Mouse (Mus musculus): ENCODE measurements around the gene Tmtc1. TPM values are rescaled to one million over a fixed set of nuclear protein-coding genes. Genes with fewer than 3 reads are reported as not detected.

The Tmtc1 gene
- total RNA-seq, 2 experiments from 2014 or later, result 117 to 127 TPM

DNA sequence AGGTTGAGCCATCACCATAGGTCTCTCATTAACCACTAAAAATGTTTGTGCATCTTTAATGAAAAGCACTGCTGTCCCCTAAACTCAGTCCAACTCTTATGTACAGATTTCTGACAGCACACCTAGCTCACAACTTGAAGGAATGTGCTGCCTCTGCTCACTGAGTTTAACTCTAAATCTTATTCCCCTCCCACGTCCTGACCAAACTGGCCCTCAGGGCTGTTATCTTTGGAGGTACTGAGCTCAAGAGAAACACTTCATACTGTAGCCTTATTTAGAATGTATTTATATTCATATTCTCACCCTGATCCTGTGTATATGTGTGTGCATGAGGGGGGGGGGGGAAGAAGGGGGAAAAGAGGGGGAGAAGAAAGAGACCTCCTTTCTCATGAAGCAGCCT, 236.7 kb downstream of the Tmtc1 start:
- no peak for DNase-seq
- intact Hi-C loops (cut with DNase I), result no loop called here

DNA sequence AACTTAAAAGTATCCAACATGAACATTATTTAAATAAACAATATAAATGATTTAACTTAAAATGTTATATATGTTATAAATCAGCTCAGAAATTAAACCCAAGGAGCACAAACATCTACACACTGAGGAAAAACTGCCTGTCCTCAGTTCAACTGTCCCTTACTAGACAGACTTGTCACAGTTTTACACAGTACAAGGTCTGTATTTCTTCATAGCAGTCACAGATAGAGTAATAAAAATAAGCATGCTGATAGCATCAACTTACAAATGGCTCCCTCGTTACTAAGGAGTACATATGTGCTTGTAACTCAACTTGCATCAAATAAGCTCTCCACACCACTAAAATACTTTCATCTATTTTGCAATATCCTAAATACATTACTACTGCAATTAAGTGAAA, 239.1 kb downstream of the Tmtc1 start:
- intact Hi-C loops (cut with DNase I), result no loop called here
- DNase-seq, result no peak

GRCm38 (mm10) chr6:148199729-148200128, 244.5 kb downstream of the Tmtc1 start:
- no peak for DNase-seq
- intact Hi-C loops (cut with DNase I), result no loop called here

GRCm38 (mm10) chr6:148199177-148199576, 245.0 kb downstream of the Tmtc1 start:
- intact Hi-C loops (cut with DNase I), result no loop called here
- no peak for DNase-seq

DNA sequence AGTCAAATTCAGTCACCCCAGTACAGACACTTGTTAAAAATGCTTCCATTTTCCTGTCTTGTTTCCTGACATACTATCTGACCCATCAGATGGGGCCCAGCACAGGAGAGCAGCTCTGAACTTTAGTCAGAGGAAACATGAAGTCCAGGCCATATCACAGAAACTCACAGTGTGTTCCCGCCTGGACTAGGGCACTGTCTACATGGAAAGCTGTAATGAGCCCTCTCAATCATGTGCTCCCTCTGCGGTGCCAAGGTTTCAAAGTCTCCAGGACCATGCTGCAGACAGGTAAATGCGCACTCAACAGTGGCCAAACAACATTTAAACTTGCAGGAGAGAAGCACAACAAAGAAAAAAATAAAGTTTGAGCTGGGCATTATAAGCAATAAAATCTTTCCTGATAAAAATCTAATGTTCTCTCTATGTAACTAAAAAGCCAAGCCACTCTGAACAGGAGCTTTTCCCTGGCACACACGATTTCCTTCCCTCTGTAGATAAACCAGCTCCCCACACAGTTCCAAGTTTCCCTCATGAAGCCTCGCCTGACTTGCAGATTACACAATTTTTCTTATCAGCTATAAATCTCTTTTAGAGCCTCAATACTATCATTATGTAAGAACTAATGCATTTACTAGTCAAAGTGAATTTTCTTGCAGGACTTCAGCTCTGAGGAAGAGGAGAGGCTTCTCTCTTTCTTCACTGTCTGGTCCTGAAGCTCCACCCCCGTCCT, 250.1 kb downstream of the Tmtc1 start:
- DNase-seq, result no peak
- intact Hi-C loops (cut with DNase I), result no loop called here

DNA sequence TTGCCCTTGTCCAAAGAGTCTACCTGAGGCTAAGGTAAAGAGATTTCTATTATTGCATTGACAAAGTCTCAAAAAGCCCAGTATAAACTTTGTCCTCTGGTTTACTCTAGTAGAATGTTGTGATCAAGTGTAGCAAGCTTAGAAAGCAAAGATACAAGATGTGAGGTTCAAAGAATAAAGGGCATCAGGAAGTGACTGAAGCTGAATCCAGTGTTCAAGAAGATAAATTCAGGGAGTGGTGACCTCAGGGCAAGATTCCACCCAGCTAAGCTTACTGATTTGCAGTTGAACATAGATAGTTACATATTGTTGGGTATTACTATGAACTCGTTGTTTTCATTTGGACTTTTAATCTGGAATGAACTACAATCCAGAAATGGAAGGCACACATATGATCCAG, 258.5 kb downstream of the Tmtc1 start:
- intact Hi-C loops (cut with DNase I), result no loop called here
- no peak for DNase-seq

Other genes with a start within 250 kb of the Tmtc1 start
- gene Ergic2, start 232.0 kb downstream of the Tmtc1 start, total RNA-seq (2021), result 10 to 100 TPM; 61.6 to 63.1 TPM

Data from heart, postnatal 36 days (tissue).